Mouse (Mus musculus): ENCODE measurements around the gene Cenpl. TPM values are rescaled to one million over a fixed set of nuclear protein-coding genes. Genes with fewer than 3 reads are reported as not detected.
A peak's percentile ranks its signal among the peaks of the same experiment; 100 is the strongest.
"Not testable (repeated sequence)": the region's sequence is repeated elsewhere in the genome, so short reads cannot be mapped to it uniquely, and the experiment has no call there.

Gene Cenpl
- 23.0 and 23.7 TPM in 2 replicates for polyA plus RNA-seq (2016; fragmentation: Nextera tagmentation; extraction: Ambion mirVana)

DNA sequence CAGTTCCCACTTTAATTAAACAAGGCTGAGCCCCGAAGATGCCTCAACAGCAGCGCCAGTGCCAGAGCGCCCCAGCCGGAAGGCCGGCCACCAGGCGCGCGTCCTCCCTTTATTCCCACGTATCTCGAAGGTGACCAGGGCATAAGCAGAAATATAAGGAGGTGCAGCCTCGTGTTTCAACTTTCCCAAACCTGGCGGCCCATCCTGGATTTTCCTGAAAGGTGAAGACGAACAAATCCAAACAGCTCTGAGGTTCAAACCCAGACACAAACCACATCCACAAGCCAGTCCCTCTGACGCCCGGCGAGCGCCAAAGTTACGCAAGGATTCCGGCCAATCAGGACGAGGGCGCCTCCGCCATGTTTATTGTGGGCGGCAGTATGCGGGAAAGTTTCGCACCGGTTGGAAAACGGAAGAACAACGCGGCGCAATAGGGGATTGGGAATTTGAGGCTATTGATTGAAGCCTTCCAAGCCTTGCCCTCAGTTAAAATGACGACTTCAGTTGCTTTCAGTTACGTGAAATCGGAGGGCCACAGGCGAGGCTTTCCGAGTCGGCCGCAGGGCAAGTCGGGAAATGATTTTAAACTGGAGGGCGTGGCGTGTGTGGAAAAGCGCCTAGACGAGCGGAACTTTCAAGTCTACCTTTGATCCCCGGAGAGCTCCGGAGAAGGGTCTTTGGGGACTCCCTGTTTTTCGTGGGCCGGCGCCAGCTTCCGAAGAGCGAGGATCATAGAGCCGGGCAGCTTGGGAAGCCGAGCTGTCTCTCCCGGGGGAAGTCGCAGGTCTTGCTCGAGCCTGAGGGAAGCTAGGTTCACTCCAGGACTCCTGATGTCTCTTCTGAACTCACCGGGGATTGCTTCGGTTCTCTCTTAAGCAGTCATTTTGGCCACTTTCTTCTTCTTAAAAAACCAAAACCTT, at the start of gene Cenpl, which contains the start of gene Dars2:
Gene Cenpl, plus strand, starts transcription at position 362 of the 920 bp plus-strand sequence.
Gene Dars2, minus strand, starts transcription at position 307 of the 920 bp plus-strand sequence.
- no peak within 1 kb of the TSS for H3K27ac ChIP-seq
- H3K27me3 ChIP-seq (replicated peaks) = no peaks in the 10 kb centered on the region
- no peaks in the 10 kb centered on the region for H3K36me3 ChIP-seq
- H3K4me3 ChIP-seq = peak within 1 kb of the TSS; percentile 77
- ATAC-seq (ENCODE audit: low FRiP score, low read depth) = peak; percentile 99
- WGBS = under 1% methylated on average over 57 of the region's 57 CpGs
- H3K4me1 ChIP-seq = peaks cover 34% of the 10 kb centered on the region
- peak within 1 kb of the TSS; percentile 80 for H3K4me2 ChIP-seq (replicated peaks)
- H3K9me3 ChIP-seq = no peaks in the 10 kb centered on the region
- peak within 1 kb of the TSS; percentile 64 for H3K9ac ChIP-seq

DNA sequence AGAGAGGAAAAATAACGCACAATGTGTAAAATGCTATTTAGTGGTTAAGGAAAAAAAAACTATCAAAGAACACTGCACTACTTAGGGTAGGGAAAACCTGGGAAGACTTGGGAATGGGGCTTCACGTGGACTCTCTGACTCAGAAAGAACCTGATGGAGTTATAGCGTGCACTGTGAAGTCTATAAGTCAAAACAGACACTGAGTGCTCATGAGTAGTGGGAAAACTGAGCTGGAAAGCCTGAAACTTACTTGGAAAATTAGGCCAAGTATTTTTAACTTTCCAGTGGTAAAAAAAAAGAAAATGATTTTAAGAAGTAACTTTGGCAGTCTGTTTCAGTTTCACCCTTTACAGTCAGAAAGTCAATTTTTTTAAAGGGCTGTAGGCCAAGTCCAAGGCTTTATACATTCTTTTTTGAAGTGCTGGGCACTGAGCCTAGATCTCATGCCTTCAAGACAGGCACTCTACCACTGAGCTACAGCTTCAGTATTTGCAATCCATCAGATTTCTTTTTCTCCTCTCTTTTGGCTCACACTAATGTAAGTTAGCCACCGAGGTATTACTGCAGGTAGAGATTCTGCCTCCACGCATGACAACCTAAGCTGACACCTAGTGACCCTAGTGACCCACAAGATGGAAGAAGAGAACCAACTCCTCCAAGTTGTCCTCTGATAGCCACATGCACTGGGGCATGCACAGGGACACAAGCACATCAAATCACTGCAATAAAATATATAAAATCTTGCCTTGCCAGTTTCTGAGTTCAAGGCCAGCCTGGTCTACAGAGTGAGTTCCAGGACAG, 44.9 kb upstream of the Cenpl start:
- no peak overlapping the region for H3K4me3 ChIP-seq
- no peaks in the 10 kb centered on the region for H3K4me1 ChIP-seq
- H3K27me3 ChIP-seq (replicated peaks) = no peaks in the 10 kb centered on the region
- H3K27ac ChIP-seq = no peak overlapping the region
- 90% methylated on average over 5 of the region's 5 CpGs for WGBS
- no peak overlapping the region for H3K9ac ChIP-seq
- H3K4me2 ChIP-seq (replicated peaks) = no peak overlapping the region
- H3K36me3 ChIP-seq = peaks cover 20% of the 10 kb centered on the region
- no peaks in the 10 kb centered on the region for H3K9me3 ChIP-seq
- no peak for ATAC-seq (ENCODE audit: low FRiP score, low read depth)

DNA sequence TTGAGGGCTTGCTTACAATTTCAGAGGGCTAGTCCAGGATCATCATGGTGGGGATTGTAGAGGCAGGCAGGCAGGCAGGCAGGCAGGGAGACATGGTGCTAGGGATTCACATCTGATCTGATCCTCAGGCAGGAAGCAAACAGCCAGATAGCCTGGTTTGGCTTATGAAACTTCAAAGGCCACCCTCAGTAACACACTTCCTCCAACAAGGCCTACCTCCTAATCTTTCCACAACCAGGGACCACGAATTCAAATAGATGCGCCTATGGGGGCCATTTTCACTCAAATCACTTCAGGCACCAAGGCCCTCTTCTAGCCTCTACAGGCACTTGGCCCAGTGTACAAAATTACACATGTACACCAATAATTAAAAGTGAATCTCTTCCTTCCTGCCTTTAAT, 43.3 kb upstream of the Cenpl start:
- no peak overlapping the region for H3K4me2 ChIP-seq (replicated peaks)
- H3K9ac ChIP-seq = no peak overlapping the region
- H3K27ac ChIP-seq = no peak overlapping the region
- peaks cover 31% of the 10 kb centered on the region for H3K36me3 ChIP-seq
- no peaks in the 10 kb centered on the region for H3K4me1 ChIP-seq
- no peaks in the 10 kb centered on the region for H3K27me3 ChIP-seq (replicated peaks)
- H3K4me3 ChIP-seq = no peak overlapping the region
- no peak for ATAC-seq (ENCODE audit: low FRiP score, low read depth)
- no peaks in the 10 kb centered on the region for H3K9me3 ChIP-seq
- 90% methylated on average over 2 of the region's 2 CpGs for WGBS

DNA sequence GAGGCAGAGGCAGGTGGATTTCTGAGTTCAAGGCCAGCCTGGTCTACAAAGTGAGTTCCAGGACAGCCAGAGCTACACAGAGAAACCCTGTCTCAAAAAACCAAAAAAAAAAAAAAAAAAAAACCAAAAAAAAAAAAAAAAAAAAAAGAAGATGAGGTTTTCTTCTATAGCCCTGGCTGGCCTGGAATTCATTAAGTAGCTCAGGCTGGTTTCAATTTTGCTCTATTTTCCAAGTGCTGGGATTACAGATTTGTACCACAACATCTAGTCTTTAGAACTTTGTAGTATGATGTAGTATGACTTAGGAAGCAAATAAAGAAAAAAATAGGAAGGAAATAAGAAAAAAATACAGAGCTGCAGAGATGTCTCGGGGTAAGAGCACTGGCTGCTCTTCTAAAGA, 42.1 kb upstream of the Cenpl start:
- not testable (repeated sequence) for H3K4me3 ChIP-seq; H3K27ac ChIP-seq; H3K27me3 ChIP-seq (replicated peaks); H3K9me3 ChIP-seq; H3K9ac ChIP-seq; H3K4me2 ChIP-seq (replicated peaks); ATAC-seq (ENCODE audit: low FRiP score, low read depth); H3K4me1 ChIP-seq
- peaks cover 31% of the 10 kb centered on the region for H3K36me3 ChIP-seq
- 89% methylated on average over 1 of the region's 1 CpGs for WGBS

DNA sequence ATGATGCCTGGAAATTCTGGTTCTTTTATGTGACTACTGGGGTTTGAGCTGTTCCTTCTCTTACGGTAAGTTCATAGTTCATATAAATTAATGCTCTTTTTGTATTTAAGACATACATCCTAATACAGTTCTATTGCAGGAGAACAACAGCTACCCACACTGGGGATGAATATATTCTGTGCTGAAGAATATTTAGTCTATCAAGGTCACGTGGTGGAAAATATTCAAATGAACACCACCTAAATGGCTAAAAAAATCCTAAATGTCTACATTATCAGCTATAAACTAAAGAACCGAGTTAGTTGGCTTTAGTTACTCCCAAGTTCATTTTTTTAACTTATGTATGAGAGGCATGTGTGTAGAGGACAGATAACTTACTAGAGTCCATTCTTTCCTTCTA, 40.5 kb upstream of the Cenpl start:
- no peak for ATAC-seq (ENCODE audit: low FRiP score, low read depth)
- no peak overlapping the region for H3K4me2 ChIP-seq (replicated peaks)
- peaks cover 31% of the 10 kb centered on the region for H3K36me3 ChIP-seq
- no peaks in the 10 kb centered on the region for H3K27me3 ChIP-seq (replicated peaks)
- no peaks in the 10 kb centered on the region for H3K9me3 ChIP-seq
- no peak overlapping the region for H3K9ac ChIP-seq
- WGBS = 95% methylated on average over 3 of the region's 3 CpGs
- no peak overlapping the region for H3K27ac ChIP-seq
- H3K4me3 ChIP-seq = no peak overlapping the region
- H3K4me1 ChIP-seq = peaks cover 7% of the 10 kb centered on the region

DNA sequence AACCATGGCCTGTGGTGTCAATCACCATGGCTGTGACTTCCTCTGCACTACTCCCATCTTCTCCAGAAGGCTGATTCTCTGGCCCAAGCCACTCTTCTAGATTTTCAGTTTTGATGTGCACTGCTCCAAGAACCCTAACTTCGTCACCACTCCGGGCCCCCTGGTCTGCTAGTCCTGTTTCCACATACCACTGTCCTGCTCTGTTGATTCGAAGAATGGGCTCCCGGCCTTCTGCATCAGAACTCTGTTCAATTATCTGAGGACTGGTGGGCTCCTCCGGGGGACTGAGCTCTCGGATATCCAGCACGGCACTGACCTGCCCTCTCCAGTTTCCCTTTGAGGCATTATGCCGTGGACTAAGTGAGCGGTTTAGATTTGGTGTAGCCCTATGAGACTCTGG, 38.6 kb upstream of the Cenpl start:
- 92% methylated on average over 9 of the region's 9 CpGs for WGBS
- Histone ChIP-seq H3K27me3 (replicated peaks) (no peaks in the 10 kb centered on the region), H3K4me3 (no peak overlapping the region), H3K9me3 (no peaks in the 10 kb centered on the region), H3K9ac (no peak overlapping the region), H3K4me1 (peaks cover 11% of the 10 kb centered on the region), H3K27ac (no peak overlapping the region), H3K4me2 (replicated peaks) (no peak overlapping the region), H3K36me3 (peaks cover 35% of the 10 kb centered on the region)
- no peak for ATAC-seq (ENCODE audit: low FRiP score, low read depth)

DNA sequence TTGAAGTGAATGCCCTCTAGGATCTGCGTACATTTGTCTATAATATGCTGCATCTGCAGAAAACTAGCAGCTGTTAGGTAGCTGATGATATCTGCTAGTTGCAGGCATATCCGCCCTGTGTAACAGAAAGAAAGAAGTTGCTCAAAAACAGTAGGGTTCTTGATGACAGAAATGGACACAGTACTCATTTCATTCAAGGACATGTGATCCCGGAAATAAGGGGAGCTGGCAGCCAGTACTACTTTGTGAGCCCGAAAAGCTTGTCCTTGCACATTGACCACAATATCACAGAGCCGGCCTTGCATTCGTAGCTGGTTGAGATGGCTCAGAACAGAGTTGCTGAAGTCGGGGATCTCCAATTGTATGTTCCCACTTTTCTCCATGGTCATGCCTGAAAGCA, 38.2 kb upstream of the Cenpl start:
- peaks cover 13% of the 10 kb centered on the region for H3K4me1 ChIP-seq
- no peak for ATAC-seq (ENCODE audit: low FRiP score, low read depth)
- no peak overlapping the region for H3K4me3 ChIP-seq
- no peak overlapping the region for H3K4me2 ChIP-seq (replicated peaks)
- 96% methylated on average over 7 of the region's 7 CpGs for WGBS
- no peaks in the 10 kb centered on the region for H3K27me3 ChIP-seq (replicated peaks)
- no peak overlapping the region for H3K9ac ChIP-seq
- H3K27ac ChIP-seq = no peak overlapping the region
- peaks cover 34% of the 10 kb centered on the region for H3K36me3 ChIP-seq
- H3K9me3 ChIP-seq = no peaks in the 10 kb centered on the region

DNA sequence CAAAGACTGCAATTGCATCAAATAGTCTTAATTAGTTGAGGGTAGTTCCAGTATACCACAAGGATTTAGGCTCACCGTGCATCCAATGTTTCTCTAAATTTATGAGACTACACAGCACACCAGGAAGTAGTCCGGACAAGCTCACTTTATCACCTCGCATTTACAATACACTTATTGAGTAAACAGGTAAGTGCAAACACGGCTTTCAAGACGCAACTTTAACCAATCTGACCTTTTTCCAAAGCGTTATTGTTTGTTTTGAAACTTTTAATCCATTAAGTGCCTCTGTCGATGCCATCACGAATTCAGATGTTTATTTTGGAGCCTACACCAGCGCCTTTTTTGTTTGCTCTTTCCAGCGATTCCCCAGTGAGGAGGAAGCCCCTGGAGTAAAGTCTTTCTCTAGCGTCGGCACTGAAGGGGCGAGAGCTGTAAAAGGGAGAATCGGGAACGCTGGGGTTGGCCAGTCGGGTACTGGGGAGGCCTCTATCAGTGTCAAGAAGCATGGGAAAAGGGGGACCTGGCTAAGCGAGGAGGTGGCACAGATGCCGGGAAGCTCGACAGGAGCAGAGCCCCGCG, 36.6 kb upstream of the Cenpl start:
- Histone ChIP-seq H3K27me3 (replicated peaks) (no peaks in the 10 kb centered on the region), H3K4me1 (peaks cover 18% of the 10 kb centered on the region), H3K4me3 (peak overlapping the region; percentile 83), H3K9me3 (no peaks in the 10 kb centered on the region), H3K36me3 (peaks cover 50% of the 10 kb centered on the region), H3K27ac (peak overlapping the region; percentile 68; the same call in 1 of the 2 replicates), H3K9ac (peak overlapping the region; percentile 86), H3K4me2 (replicated peaks) (peak overlapping the region; percentile 78)
- 1% methylated on average over 21 of the region's 21 CpGs for WGBS
- ATAC-seq (ENCODE audit: low FRiP score, low read depth) = no peak

DNA sequence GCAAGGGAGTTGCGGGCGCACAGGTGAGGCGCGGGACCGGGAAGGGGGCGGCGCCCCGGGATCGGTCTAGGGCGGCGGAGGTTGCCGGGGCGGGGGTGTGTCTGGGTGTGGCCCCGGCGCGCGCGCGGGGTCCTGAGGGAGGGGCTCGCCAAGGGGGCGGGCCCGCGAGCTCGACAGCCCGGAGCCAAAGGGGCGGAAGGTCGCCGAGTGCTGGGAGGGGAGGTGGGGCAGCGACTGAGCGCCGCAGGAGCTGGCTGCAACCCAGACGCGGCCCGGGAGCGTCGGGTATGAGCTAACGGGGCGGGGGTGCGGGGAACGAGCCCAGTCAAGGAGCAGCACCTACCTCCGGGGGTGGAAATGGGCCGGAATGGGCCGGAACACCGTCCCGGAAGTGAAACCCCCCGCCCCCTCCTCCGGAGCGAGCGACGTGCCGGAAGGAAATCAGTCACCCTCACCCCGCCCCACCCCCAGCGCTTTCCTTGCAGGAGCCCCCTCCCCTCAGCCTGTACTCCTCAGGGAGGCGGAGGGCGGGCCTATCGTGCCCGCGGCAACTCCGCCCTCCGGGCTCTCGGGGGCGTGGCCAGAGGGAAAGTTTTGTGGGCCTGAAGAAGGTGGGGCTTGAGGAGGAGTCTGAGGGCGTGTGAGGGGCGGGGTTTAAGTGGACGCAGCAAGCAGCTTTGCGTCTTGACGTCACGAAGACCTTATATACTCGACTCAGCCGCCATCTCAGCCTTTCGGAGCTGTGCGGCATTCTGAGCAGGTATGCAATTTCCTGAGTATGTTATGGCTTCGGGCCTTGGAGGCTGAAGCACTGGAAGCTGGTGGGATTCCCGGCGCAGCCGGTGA, 35.9 kb upstream of the Cenpl start, which contains the start of gene Zbtb37:
Gene Zbtb37, minus strand, starts transcription at position 415 of the 846 bp plus-strand sequence.
- Histone ChIP-seq H3K27me3 (replicated peaks) (no peaks in the 10 kb centered on the region), H3K9ac (peak within 1 kb of the TSS; percentile 86), H3K4me3 (peak within 1 kb of the TSS; percentile 83), H3K4me2 (replicated peaks) (peak within 1 kb of the TSS; percentile 78), H3K4me1 (peaks cover 18% of the 10 kb centered on the region), H3K9me3 (no peaks in the 10 kb centered on the region), H3K27ac (peak within 1 kb of the TSS; percentile 68), H3K36me3 (peaks cover 50% of the 10 kb centered on the region)
- ATAC-seq (ENCODE audit: low FRiP score, low read depth) = peak; percentile 95
- under 1% methylated on average over 73 of the region's 76 CpGs for WGBS

DNA sequence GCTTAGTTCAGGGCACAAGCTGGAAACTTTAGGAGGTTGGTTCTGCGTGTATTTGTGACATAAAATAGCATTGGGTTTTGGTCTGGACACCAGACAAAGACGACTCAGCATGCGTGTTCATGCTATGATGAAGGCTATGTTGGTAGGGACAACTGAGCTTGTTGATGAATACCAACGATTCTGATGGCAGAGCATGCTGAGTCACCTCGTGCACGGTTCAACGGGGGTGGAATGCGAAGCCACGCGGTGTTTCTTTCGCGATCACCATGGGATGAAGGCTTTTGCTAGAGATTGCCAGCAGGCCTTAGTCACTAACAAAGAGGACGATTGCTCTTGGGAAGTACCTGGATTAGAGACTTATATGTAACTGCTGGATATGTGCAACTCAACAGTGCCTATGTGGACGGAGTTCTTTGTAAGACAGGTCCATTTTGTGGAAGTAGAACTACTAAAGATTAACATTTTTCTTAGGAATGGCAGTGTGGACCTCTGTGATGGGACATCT, 35.2 kb upstream of the Cenpl start:
- peaks cover 18% of the 10 kb centered on the region for H3K4me1 ChIP-seq
- peak overlapping the region; percentile 60; the same call in 1 of the 2 replicates for H3K27ac ChIP-seq
- H3K36me3 ChIP-seq = peaks cover 45% of the 10 kb centered on the region
- H3K9ac ChIP-seq = peak overlapping the region; percentile 83
- H3K4me3 ChIP-seq = peak overlapping the region; percentile 83
- WGBS = under 1% methylated on average over 14 of the region's 14 CpGs
- peak overlapping the region; percentile 72 for H3K4me2 ChIP-seq (replicated peaks)
- no peaks in the 10 kb centered on the region for H3K27me3 ChIP-seq (replicated peaks)
- no peaks in the 10 kb centered on the region for H3K9me3 ChIP-seq
- ATAC-seq (ENCODE audit: low FRiP score, low read depth) = peak; percentile 26

DNA sequence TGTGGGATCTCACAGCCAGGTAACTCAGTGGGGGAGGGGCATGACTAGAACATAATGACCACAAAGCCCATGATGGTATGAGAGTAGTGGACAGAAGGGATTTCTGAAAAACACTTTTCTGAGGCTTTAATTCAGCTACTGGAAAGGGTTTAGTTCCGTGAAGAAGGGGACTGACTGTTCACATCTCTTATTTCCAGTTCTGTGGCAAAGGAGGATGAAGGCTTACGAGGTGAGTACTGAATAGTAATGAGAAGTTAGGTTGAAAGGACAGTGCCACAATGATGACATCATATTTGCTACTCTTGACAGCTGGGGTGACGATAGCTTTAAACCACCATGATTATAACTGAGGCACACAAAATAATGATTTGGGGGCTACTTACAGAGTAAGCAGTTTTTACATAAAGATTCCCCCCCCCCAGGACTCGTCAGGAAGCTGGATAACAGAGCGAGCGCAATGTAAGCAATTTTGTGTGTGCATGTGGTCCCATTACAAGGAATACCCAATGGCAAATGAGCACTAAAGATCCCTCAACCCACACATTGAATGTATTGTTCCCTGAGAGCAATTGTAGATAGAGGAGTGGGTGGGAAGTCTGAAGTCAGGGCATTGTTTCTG, 34.6 kb upstream of the Cenpl start:
- no peaks in the 10 kb centered on the region for H3K9me3 ChIP-seq
- peak overlapping the region; percentile 83 for H3K4me3 ChIP-seq
- peak overlapping the region; percentile 60 for H3K27ac ChIP-seq
- peaks cover 43% of the 10 kb centered on the region for H3K36me3 ChIP-seq
- H3K4me1 ChIP-seq = peaks cover 18% of the 10 kb centered on the region
- no peak for ATAC-seq (ENCODE audit: low FRiP score, low read depth)
- H3K27me3 ChIP-seq (replicated peaks) = no peaks in the 10 kb centered on the region
- H3K9ac ChIP-seq = peak overlapping the region; percentile 83
- H3K4me2 ChIP-seq (replicated peaks) = peak overlapping the region; percentile 72
- WGBS = 0% methylated on average over 6 of the region's 6 CpGs
